Mouse (Mus musculus): ENCODE measurements around the gene Klrc2.
"Not testable (repeated sequence)": the region's sequence is repeated elsewhere in the genome, so short reads cannot be mapped to it uniquely, and the experiment has no call there.

- TF ChIP-seq CTCF (IDR thresholded peaks at IDR 0.05; ENCODE audit: low read depth); EP300 (optimal IDR thresholded peaks at IDR 0.05): not testable (repeated sequence)
These were observed 30.9 kb upstream of the Klrc2 start for GRCm38 (mm10) chr6:129691436-129691835.

All from stomach, postnatal 0 days (tissue).